ENCODE assay signal across 8 mouse cellular contexts in genomic region chr7:108935411-108935810, GRCm38 (mm10). TPM values are rescaled to one million over a fixed set of nuclear protein-coding genes. Genes with fewer than 3 reads are reported as not detected.
DNase-seq lines count a peak whose midpoint lies in the region; ATAC-seq and TF ChIP-seq lines count a peak whose summit lies in the region.

No protein-coding gene starts in this region.

- peak overlapping the region; percentile 82 for H3K4me2 ChIP-seq in kidney, embryonic 16.5 days (replicated peaks; ENCODE audit: low read depth, low read length)
- H3K4me2 ChIP-seq in embryonic facial prominence, embryonic 11.5 days (ENCODE audit: low read depth, low read length) = peak overlapping the region; percentile 83
- H3K4me2 ChIP-seq in intestine, embryonic 15.5 days (replicated peaks) = peak overlapping the region; percentile 74
- H3K4me2 ChIP-seq in myocyte (ENCODE audit: low read depth) = peak overlapping the region; percentile 74

- peak overlapping the region; percentile 96 for H3K9ac ChIP-seq in kidney, embryonic 16.5 days (replicated peaks; ENCODE audit: low read length)
- H3K9ac ChIP-seq in embryonic facial prominence, embryonic 11.5 days (replicated peaks; ENCODE audit: low read length) = peak overlapping the region; percentile 26
- peak overlapping the region; percentile 97; the same call in 1 of the 2 replicates for H3K9ac ChIP-seq in intestine, embryonic 15.5 days

- peaks cover 25% of the 10 kb centered on the region for H3K79me2 ChIP-seq in myocyte (ENCODE audit: control insufficient read depth, insufficient read depth)

- no peak overlapping the region for H3K27ac ChIP-seq in kidney, embryonic 16.5 days (ENCODE audit: low read length)
- H3K27ac ChIP-seq in embryonic facial prominence, embryonic 11.5 days (replicated peaks; ENCODE audit: low read depth, low read length) = no peak overlapping the region
- no peak overlapping the region for H3K27ac ChIP-seq in intestine, embryonic 15.5 days

- H3ac ChIP-seq in myocyte (ENCODE audit: control insufficient read depth, insufficient read length) = peak overlapping the region; percentile 69

- peaks cover 31% of the 10 kb centered on the region for H3K36me3 ChIP-seq in kidney, embryonic 16.5 days (ENCODE audit: insufficient read depth, low read length)
- H3K36me3 ChIP-seq in embryonic facial prominence, embryonic 11.5 days (replicated peaks; ENCODE audit: control insufficient read depth, insufficient read depth, low read depth, low read length) = no peaks in the 10 kb centered on the region; the same call in 1 of the 2 replicates
- peaks cover 29% of the 10 kb centered on the region for H3K36me3 ChIP-seq in intestine, embryonic 15.5 days
- H3K36me3 ChIP-seq in myocyte (ENCODE audit: control insufficient read depth, insufficient read depth) = peaks cover 19% of the 10 kb centered on the region

- H3K4me3 ChIP-seq in kidney, embryonic 16.5 days (ENCODE audit: low read length) = peak overlapping the region; percentile 97
- H3K4me3 ChIP-seq in embryonic facial prominence, embryonic 11.5 days (ENCODE audit: low read depth, low read length) = peak overlapping the region; percentile 87
- H3K4me3 ChIP-seq in intestine, embryonic 15.5 days (replicated peaks) = peak overlapping the region; percentile 100
- peak overlapping the region; percentile 52 for H3K4me3 ChIP-seq in myocyte

- TF ChIP-seq POLR2A in myocyte (IDR thresholded peaks at IDR 0.05; ENCODE audit: insufficient read length, low read depth) = no peak

- ATAC-seq in kidney, embryonic 16.5 days (ENCODE audit: low FRiP score, low TSS enrichment) = no peak
- ATAC-seq in embryonic facial prominence, embryonic 11.5 days (replicated peaks; ENCODE audit: insufficient number of reproducible peaks, low FRiP score, low TSS enrichment, low read depth) = no peak
- ATAC-seq in intestine, embryonic 15.5 days = no peak

- DNase-seq in kidney, adult 11 months = no peak
- no peak for DNase-seq in embryonic facial prominence, embryonic 11.5 days (ENCODE audit: low spot score)
- DNase-seq in spleen, postnatal 10 days (ENCODE audit: low spot score in 2 of 2) = no peak
- DNase-seq in right cerebral cortex, adult 2 months (ENCODE audit: low spot score in 2 of 2) = no peak
- no peak for DNase-seq in frontal cortex, postnatal 14 days (ENCODE audit: low spot score in 2 of 2)

- H3K4me1 ChIP-seq in kidney, embryonic 16.5 days (ENCODE audit: insufficient read depth, low read length) = peaks cover 15% of the 10 kb centered on the region
- peaks cover 3% of the 10 kb centered on the region; the same call in 1 of the 2 replicates for H3K4me1 ChIP-seq in embryonic facial prominence, embryonic 11.5 days (ENCODE audit: control insufficient read depth, insufficient read depth, low read length)
- H3K4me1 ChIP-seq in intestine, embryonic 15.5 days (replicated peaks) = peaks cover 8% of the 10 kb centered on the region

- H3K27me3 ChIP-seq in kidney, embryonic 16.5 days (ENCODE audit: insufficient read depth, low read length) = no peaks in the 10 kb centered on the region
- H3K27me3 ChIP-seq in embryonic facial prominence, embryonic 11.5 days (ENCODE audit: control insufficient read depth, insufficient read depth, low read length) = no peaks in the 10 kb centered on the region
- H3K27me3 ChIP-seq in intestine, embryonic 15.5 days (replicated peaks) = no peaks in the 10 kb centered on the region
- no peaks in the 10 kb centered on the region for H3K27me3 ChIP-seq in myocyte (ENCODE audit: control insufficient read depth, insufficient read depth, insufficient read length)

- whole genome bisulfite sequencing in kidney, embryonic 16.5 days = 76% methylated on average over 7 of the region's 7 CpGs
- WGBS in embryonic facial prominence, embryonic 11.5 days = 87% methylated on average over 7 of the region's 7 CpGs
- 79% methylated on average over 7 of the region's 7 CpGs for WGBS in intestine, embryonic 15.5 days

- H3K9me3 ChIP-seq in kidney, embryonic 16.5 days (ENCODE audit: low read length) = no peaks in the 10 kb centered on the region
- no peaks in the 10 kb centered on the region for H3K9me3 ChIP-seq in embryonic facial prominence, embryonic 11.5 days (replicated peaks; ENCODE audit: control insufficient read depth, low read length)
- H3K9me3 ChIP-seq in intestine, embryonic 15.5 days = no peaks in the 10 kb centered on the region

TF ChIP-seq in myocyte, 11 proteins besides CTCF, POLR2A, EP300 and RAD21:
- TF ChIP-seq CEBPB (IDR thresholded peaks at IDR 0.05; ENCODE audit: insufficient read depth, poor library complexity, severe bottlenecking) (no peak), TCF3 (IDR thresholded peaks at IDR 0.05; ENCODE audit: insufficient read length, low read depth) (no peak), E2F4 (IDR thresholded peaks at IDR 0.05; ENCODE audit: insufficient read depth) (no peak), MAX (IDR thresholded peaks at IDR 0.05; ENCODE audit: low read depth) (no peak), POLR2AphosphoS2 (IDR thresholded peaks at IDR 0.05; ENCODE audit: insufficient read length, low read depth) (no peak), TCF12 (IDR thresholded peaks at IDR 0.05; ENCODE audit: insufficient read depth, poor library complexity, severe bottlenecking) (no peak), MYOG (IDR thresholded peaks at IDR 0.05; ENCODE audit: control insufficient read depth in 1 of 3, insufficient read depth in 1 of 3, insufficient read length in 2 of 3, low read depth in 2 of 3) (no peak), SRF (IDR thresholded peaks at IDR 0.05; ENCODE audit: control insufficient read depth, insufficient read length, low read depth) (no peak), REST (IDR thresholded peaks at IDR 0.05; ENCODE audit: insufficient read depth, insufficient read length) (no peak), MYOD1 (IDR thresholded peaks at IDR 0.05; ENCODE audit: control insufficient read depth in 1 of 3, insufficient read length in 2 of 3, low read depth in 2 of 3) (no peak), USF1 (IDR thresholded peaks at IDR 0.05; ENCODE audit: low read depth) (no peak)

RNA-seq across cellular contexts. Expression of gene Eif3f, which starts 1.2 kb away (rescaled TPM):
- polyA plus RNA-seq in kidney, embryonic 16.5 days (2015; fragmentation: Nextera tagmentation; extraction: Ambion mirVana) = 80.0 and 88.3 TPM in 2 replicates
- 72.6 and 81.4 TPM in 2 replicates for polyA plus RNA-seq in embryonic facial prominence, embryonic 11.5 days (2014; fragmentation: Nextera tagmentation; extraction: Ambion mirVana)
- polyA plus RNA-seq in intestine, embryonic 15.5 days (2015; fragmentation: Nextera tagmentation; extraction: Ambion mirVana) = 76.7 and 85.0 TPM in 2 replicates
- 268 TPM for polyA plus RNA-seq in myocyte (2012; fragmentation: generic; extraction: Trizol)

RNA-seq across cellular contexts. Expression of gene Nlrp10, which starts 5.4 kb away (rescaled TPM):
- 0.04 and 0.07 TPM in 2 replicates for polyA plus RNA-seq in kidney, embryonic 16.5 days (2015; fragmentation: Nextera tagmentation; extraction: Ambion mirVana)
- polyA plus RNA-seq in embryonic facial prominence, embryonic 11.5 days (2014; fragmentation: Nextera tagmentation; extraction: Ambion mirVana) = 0.07 and 0.13 TPM in 2 replicates
- polyA plus RNA-seq in intestine, embryonic 15.5 days (2015; fragmentation: Nextera tagmentation; extraction: Ambion mirVana) = 0.08 TPM in 2 replicates
- polyA plus RNA-seq in myocyte (2012; fragmentation: generic; extraction: Trizol) = 0.06 TPM

RNA-seq across cellular contexts. Expression of gene Tub, which starts 14.7 kb away (rescaled TPM):
- 1.00 and 1.7 TPM in 2 replicates for polyA plus RNA-seq in kidney, embryonic 16.5 days (2015; fragmentation: Nextera tagmentation; extraction: Ambion mirVana)
- polyA plus RNA-seq in embryonic facial prominence, embryonic 11.5 days (2014; fragmentation: Nextera tagmentation; extraction: Ambion mirVana) = 3.9 and 4.5 TPM in 2 replicates
- 3.0 TPM in 2 replicates for polyA plus RNA-seq in intestine, embryonic 15.5 days (2015; fragmentation: Nextera tagmentation; extraction: Ambion mirVana)
- polyA plus RNA-seq in myocyte (2012; fragmentation: generic; extraction: Trizol) = not detected

RNA-seq across cellular contexts. Expression of gene Olfr519, which starts 41.2 kb away (rescaled TPM):
- not detected in 2 replicates for polyA plus RNA-seq in kidney, embryonic 16.5 days (2015; fragmentation: Nextera tagmentation; extraction: Ambion mirVana)
- polyA plus RNA-seq in embryonic facial prominence, embryonic 11.5 days (2014; fragmentation: Nextera tagmentation; extraction: Ambion mirVana) = not detected in 2 replicates
- not detected in 2 replicates for polyA plus RNA-seq in intestine, embryonic 15.5 days (2015; fragmentation: Nextera tagmentation; extraction: Ambion mirVana)
- not detected for polyA plus RNA-seq in myocyte (2012; fragmentation: generic; extraction: Trizol)

RNA-seq across cellular contexts. Expression of gene Olfr518, which starts 50.6 kb away (rescaled TPM):
- polyA plus RNA-seq in kidney, embryonic 16.5 days (2015; fragmentation: Nextera tagmentation; extraction: Ambion mirVana) = not detected in 2 replicates
- not detected in 2 replicates for polyA plus RNA-seq in embryonic facial prominence, embryonic 11.5 days (2014; fragmentation: Nextera tagmentation; extraction: Ambion mirVana)
- polyA plus RNA-seq in intestine, embryonic 15.5 days (2015; fragmentation: Nextera tagmentation; extraction: Ambion mirVana) = not detected in 2 replicates
- polyA plus RNA-seq in myocyte (2012; fragmentation: generic; extraction: Trizol) = not detected

Comparison
In these comparisons a context has a peak if more than half of its experiments do, and no peak if none do; other contexts are left out.
1. H3K9ac ChIP-seq: peak in every context shown above with its lines; median percentile 97 in intestine, embryonic 15.5 days; 96 in kidney, embryonic 16.5 days; 26 in embryonic facial prominence, embryonic 11.5 days.